Mouse (Mus musculus): ENCODE data around the gene Ankrd40.

DNA sequence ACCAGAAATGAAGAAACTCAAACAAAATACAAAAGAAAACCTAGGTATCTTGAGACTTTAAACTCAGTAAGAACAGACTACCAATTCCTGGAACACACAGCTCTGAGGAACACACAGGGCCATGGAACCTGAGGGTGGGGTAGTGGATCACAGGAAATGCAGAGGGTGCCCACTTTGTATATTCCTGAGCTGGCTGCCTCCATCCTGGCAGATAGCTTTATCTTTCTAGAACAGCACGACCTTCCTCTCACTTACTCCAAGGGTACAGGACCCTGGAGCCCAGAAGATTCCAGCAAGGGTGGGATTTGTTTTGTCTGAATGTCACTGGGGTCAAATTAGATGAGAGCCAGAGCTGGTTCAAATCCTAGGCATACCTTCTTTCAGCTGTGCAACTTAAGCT is 22.5 kb downstream of the Ankrd40 start:
- TF ChIP-seq CTCF (conservative IDR thresholded peaks at IDR 0.05 in 1 of 2, IDR thresholded peaks at IDR 0.05 in 1 of 2; ENCODE audit: low read depth in 2 of 2, low read length in 2 of 2) (no peak), POLR2AphosphoS2 (IDR thresholded peaks at IDR 0.05; ENCODE audit: low read depth, low read length) (no peak), POLR2A (IDR thresholded peaks at IDR 0.05; ENCODE audit: low read depth, low read length) (no peak), ZC3H11A (IDR thresholded peaks at IDR 0.05; ENCODE audit: low read depth, low read length) (no peak), NRF1 (IDR thresholded peaks at IDR 0.05; ENCODE audit: low read depth, low read length) (no peak), ZNF384 (IDR thresholded peaks at IDR 0.05; ENCODE audit: low read depth, low read length) (no peak), TCF12 (IDR thresholded peaks at IDR 0.05; ENCODE audit: low read depth, low read length) (no peak), IRF4 (IDR thresholded peaks at IDR 0.05; ENCODE audit: low read depth, low read length) (no peak), GABPA (IDR thresholded peaks at IDR 0.05; ENCODE audit: insufficient replicate concordance, low read depth, low read length) (no peak), USF2 (conservative IDR thresholded peaks at IDR 0.05; ENCODE audit: low read depth, low read length) (no peak), MYC (IDR thresholded peaks at IDR 0.05; ENCODE audit: low read depth, low read length) (no peak), EP300 (IDR thresholded peaks at IDR 0.05; ENCODE audit: low read length) (no peak), MAX (IDR thresholded peaks at IDR 0.05; ENCODE audit: low read length) (no peak)
